Mouse (Mus musculus) stomach, postnatal 0 days (tissue): Measurements from ENCODE around the gene Pisd.

ENCODE experiments used
- CTCF ChIP-seq: IDR thresholded peaks from 2 replicates; pipeline ENCODE4 v1.5.1; 2016; ENCODE audit warnings: antibody characterized with exemption, low read depth, mild to moderate bottlenecking, moderate library complexity
- EP300 ChIP-seq: optimal IDR thresholded peaks from 2 replicates; pipeline ENCODE3; 2016; ENCODE audit warnings: antibody characterized with exemption

DNA sequence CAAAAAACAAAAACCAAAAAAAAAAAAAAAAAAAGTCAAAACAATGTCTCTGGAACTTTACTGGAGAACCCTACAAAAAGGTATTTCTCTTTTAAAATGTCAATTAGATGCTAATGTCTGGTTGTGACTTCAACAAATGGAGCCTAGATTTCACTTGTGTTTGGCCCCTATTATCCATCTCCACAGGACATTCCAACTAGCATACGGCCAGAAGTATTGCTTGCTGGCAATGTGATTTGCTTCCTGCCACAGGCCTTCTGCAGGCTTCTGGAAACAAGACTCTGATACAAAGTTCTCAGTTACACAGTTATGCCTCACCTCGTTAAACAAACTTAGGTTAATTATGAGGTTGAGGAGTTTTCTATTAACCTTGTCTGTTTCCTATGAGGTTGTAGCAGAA lies 13.1 kb downstream of the Pisd start:
- TF ChIP-seq CTCF: no peak
- no peak for TF ChIP-seq EP300
